Mouse (Mus musculus) gonadal fat pad, adult 2 months (tissue): ENCODE results near the gene Kit. TPM values are rescaled to one million over a fixed set of nuclear protein-coding genes. Genes with fewer than 3 reads are reported as not detected.

Source experiments
- DNase-seq: peaks from one replicate; pipeline ENCODE4 v3.0.0-alpha.2; 2012; ENCODE audit warnings: low read depth
- polyA plus RNA-seq: library from polyadenylated mRNA; depleted of rRNA; stranded (reverse); fragments of >200 nt; gene quantifications from 2 replicates; pipeline ENCODE4 v1.2.3, GENCODE M21; 2012

Kit gene
- polyA plus RNA-seq, 1 experiment, result 12.2 TPM

- DNase-seq, result no peak
Observed at GRCm38 (mm10) chr5:75590961-75591360, 16.2 kb downstream of the Kit start.

GRCm38 (mm10) chr5:75591567-75591966, 16.9 kb downstream of the Kit start:
- DNase-seq, result no peak

GRCm38 (mm10) chr5:75595319-75595718, 20.6 kb downstream of the Kit start:
- no peak for DNase-seq

DNA sequence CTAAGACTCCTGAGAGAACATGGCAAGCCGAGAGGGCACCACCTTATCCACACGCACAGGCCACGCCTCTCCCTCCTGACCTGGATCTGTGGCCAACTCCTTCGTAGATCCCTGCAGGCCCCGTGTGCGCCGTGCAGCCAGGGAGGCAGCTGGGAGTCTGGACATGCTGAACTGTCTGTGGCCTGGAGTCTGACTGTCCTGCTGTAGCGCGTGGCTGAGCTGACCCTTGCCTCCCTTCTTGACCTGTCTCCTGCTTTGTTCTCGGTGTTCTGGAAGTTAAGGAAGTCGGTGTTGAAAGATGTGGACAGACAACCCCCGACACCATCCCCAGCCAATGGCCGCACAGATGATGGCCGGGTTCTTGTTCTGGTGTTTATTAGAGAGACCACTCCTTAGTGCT, 21.5 kb downstream of the Kit start:
- no peak for DNase-seq

DNA sequence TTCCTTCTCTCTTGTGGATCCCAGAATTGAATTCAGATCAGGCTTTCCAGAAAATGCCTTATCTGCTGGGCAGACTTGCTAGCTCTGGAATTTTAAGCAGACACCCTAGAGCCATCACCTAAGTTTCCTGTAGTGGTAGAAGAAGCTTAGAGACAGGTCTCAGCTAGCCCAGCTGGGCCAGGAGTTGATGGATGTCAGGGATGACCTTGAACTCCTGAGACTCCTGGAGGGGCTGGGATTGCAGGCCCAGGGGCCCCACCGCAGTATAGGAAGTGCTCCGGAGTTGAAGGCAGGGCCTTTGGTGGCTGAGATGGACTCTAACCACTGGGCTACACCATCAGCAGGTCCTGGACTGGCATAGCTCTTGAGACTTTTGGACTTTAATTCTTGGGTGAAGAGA, 22.6 kb downstream of the Kit start:
- DNase-seq, result no peak

GRCm38 (mm10) chr5:75598491-75598890, 23.8 kb downstream of the Kit start:
- no peak for DNase-seq

DNA sequence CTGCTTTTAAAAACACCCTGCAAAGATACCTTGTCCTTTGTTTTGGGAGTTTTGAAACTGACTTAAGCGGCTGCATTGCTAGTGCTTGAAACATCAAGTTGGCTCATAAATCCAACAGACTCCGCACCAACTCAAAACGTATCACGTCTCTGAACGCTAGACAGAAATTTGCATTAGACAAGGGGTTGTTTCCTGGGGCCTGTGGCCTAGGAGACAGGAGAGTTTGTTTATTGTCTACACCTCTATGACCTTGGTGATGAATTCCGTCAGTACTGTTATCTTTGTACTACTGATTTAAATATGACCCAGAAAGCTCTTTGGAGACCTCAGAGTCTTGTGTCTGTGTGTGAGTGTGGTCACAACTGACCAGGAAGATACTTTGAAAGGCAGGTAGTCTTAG, 25.3 kb downstream of the Kit start:
- DNase-seq, result no peak

GRCm38 (mm10) chr5:75604238-75604637, 29.5 kb downstream of the Kit start:
- no peak for DNase-seq

DNA sequence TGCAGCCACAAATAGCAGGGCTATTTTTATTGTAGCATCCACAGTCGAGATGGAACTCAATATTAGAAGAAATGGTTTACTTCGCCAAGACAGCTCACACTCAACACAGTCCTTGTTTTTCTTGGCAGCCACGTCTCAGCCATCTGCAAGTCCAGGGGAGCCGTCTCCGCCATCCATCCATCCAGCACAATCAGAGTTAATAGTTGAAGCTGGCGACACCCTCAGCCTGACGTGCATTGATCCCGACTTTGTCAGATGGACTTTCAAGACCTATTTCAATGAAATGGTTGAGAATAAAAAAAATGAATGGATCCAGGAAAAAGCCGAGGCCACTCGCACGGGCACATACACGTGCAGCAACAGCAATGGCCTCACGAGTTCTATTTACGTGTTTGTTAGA, 32.2 kb downstream of the Kit start:
- no peak for DNase-seq

DNA sequence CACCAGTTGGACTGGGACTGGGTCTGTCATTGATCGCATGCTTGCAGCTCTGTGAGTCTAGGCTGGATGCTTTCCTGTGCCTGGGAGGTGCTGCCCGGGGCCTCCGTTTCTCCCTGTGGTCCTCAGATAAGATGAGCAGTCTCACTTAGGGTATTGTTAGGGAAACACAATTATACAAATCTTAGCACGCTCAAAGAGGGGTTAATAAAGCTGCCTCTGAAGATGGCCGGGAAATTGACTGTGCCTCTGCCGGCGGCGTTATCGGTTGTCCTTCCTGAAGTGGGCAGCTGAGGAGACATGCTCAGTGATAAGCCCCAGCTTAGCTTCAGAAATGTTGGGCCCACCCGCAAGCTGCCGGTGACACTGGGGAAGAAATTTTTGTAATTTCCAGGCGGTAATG, 33.3 kb downstream of the Kit start:
- DNase-seq, result no peak

- no peak for DNase-seq
Observed at GRCm38 (mm10) chr5:75612380-75612779, 37.7 kb downstream of the Kit start.

DNA sequence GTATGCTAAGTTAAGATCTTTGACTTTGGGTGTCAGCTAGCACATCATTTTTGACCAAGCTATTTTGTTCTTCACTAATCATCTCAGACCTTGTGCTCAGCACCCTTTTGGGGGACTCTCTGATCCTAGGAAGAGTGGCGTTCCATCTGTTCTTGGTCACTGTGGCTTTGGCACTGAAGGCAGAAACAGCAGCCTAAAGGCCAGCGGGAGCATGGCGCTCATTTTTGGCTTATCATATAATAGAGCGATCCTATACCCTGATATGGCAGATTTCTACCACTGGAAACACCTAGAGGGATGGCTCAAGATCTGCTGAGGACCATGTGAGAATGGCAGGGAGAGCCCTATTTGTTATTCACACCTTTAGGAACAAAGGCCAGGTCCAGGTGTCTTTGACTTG, 38.2 kb downstream of the Kit start:
- no peak for DNase-seq

- DNase-seq, result no peak
Observed at GRCm38 (mm10) chr5:75615000-75615571, 40.4 kb downstream of the Kit start.

GRCm38 (mm10) chr5:75615624-75616023, 40.9 kb downstream of the Kit start:
- DNase-seq, result peak; percentile 19

- DNase-seq, result no peak
Observed at GRCm38 (mm10) chr5:75622401-75622800, 47.7 kb downstream of the Kit start.

- DNase-seq, result no peak
Observed at GRCm38 (mm10) chr5:75623007-75623406, 48.3 kb downstream of the Kit start.

DNA sequence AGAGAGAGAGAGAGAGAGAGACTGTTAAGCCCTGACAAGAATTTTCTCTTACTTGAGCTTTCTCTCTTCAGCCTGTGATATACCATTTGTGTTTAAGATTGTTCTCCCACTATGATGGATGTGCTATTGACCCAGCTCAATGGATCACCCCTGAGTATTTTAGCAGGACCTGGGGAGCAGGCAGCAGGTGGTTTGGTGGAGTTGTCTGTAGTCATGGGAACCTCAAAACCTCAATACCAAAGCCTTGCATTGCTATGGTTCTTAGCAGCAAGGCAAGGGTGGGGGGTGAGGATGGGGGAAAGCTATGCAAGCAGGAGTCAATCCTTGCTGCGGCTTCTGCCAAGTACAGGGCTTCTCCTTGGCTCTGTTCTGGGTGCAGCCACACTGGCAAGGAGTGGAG, 48.8 kb downstream of the Kit start:
- DNase-seq, result no peak

DNA sequence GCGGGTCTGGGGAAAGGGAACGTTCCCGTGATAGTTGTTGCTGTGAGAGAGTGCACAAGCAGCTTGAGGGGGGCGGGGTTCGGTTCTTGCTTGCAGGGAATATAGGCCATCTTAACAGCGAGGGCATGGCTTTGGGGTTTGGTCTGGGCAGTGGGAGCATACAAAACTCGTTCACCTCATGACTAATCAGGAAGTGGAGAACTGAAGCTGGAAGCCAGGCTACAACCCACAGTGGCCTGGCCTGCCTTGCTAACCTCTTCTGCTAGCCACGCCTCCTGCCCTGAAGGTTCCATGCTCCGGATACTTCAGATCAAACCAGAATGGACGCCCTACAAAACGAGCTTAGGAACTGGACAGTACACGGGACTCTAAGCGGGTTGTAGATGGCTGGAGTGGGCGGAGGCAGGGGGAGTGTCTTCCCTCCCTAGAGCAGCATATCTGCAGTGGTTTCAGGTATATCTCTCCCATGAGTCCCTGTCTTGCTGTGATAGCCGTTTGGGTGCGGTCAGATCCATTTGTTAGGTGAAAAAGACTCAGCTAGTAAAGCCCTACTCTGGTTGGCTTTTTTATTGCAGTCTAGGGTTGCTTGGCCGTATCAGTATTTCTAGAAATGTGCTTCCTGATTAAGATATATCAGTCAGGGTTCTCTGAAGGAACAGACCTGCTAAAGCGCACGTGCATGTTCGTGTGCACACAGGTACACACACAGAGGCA, 49.4 kb downstream of the Kit start:
- no peak for DNase-seq

GRCm38 (mm10) chr5:75625059-75625458, 50.3 kb downstream of the Kit start:
- DNase-seq, result no peak

GRCm38 (mm10) chr5:75626284-75626683, 51.6 kb downstream of the Kit start:
- DNase-seq, result no peak

DNA sequence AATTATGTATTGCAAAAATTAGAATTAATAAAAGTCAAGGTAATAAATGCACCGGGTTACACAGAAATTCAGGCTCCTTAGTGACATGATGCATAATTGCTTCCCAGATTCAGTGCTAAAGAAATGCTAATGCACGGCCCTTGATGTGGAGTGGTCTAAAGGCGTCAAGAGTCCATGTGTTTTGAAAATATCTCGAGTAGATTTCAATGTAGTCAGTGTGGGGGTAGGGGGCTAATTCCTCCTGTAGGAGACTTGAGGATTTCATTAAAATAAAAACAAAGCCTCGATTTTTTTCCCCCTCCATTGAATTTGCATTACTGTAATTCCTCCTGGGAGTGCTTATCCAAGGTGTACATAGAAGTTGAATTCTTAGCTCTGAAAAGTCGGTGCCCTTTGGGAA, 52.0 kb downstream of the Kit start:
- no peak for DNase-seq

- DNase-seq, result no peak
Observed at GRCm38 (mm10) chr5:75632257-75632656, 57.5 kb downstream of the Kit start.

GRCm38 (mm10) chr5:75632846-75633640, 58.3 kb downstream of the Kit start:
- no peak for DNase-seq
